In the genomic region with DNA sequence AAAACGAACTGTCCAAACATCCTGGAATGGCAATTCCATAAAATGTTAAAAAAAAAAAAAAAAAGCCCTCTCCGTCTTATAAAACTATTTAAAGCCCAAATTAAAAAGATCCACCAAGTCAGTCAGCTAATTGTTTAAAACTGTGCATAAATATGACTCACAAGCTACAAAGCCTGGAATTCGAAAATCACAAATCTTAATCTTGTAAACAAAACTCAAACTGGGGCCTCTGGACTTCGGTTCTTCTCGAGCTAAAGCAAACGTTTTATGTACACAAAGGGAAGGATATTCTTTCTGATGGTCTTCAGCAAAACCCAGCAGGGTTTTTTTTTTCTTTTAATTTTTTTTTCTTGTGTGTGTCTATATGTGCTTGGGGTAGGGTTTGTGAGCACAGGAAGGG, we compare ENCODE assay signal across 12 mouse cellular contexts. TPM values are rescaled to one million over a fixed set of nuclear protein-coding genes. Genes with fewer than 3 reads are reported as not detected.
A peak's percentile ranks its signal among the peaks of the same experiment; 100 is the strongest.
DNase-seq lines count a peak whose midpoint lies in the region; ATAC-seq and TF ChIP-seq lines count a peak whose summit lies in the region.
"Had no signal": no experiment of that assay in that cellular context is flagged by ENCODE, and none has a peak within 500 bp of the region (broad histone marks: within the 10 kb centered on the region; RNA-seq: fewer than 3 reads in every experiment).

No protein-coding gene starts in this region.

- peak overlapping the region; percentile 98 for H3K27ac ChIP-seq in kidney, embryonic 15.5 days
- peak overlapping the region; percentile 98 for H3K27ac ChIP-seq in brown adipose tissue, adult 24 weeks (replicated peaks; ENCODE audit: low read depth, low read length)
- no peak overlapping the region for H3K27ac ChIP-seq in embryonic fibroblast, embryonic 13.5 days (ENCODE audit: insufficient read depth, low read length)
- peak overlapping the region; percentile 38 for H3K27ac ChIP-seq in liver, embryonic 15.5 days (replicated peaks)
- H3K27ac ChIP-seq: midbrain, embryonic 10.5 days had no signal

- peak overlapping the region; percentile 81 for H3K4me2 ChIP-seq in kidney, embryonic 15.5 days
- peak overlapping the region; percentile 72 for H3K4me2 ChIP-seq in liver, embryonic 15.5 days

- TF ChIP-seq CTCF in embryonic fibroblast, embryonic 13.5 days (IDR thresholded peaks at IDR 0.05; ENCODE audit: borderline replicate concordance, insufficient read depth, low read length), result no peak

- WGBS in kidney, embryonic 15.5 days, result 48% methylated on average over 6 of the region's 6 CpGs
- WGBS in liver, embryonic 15.5 days (ENCODE audit: insufficient replicate concordance), result 42% methylated on average over 6 of the region's 6 CpGs

- H3K27me3 ChIP-seq in kidney, embryonic 15.5 days, result no peaks in the 10 kb centered on the region
- peaks cover 12% of the 10 kb centered on the region for H3K27me3 ChIP-seq in liver, embryonic 15.5 days

- no peak for TF ChIP-seq POLR2A in embryonic fibroblast, embryonic 13.5 days (IDR thresholded peaks at IDR 0.05; ENCODE audit: low read depth, low read length)

- ATAC-seq in kidney, embryonic 15.5 days (replicated peaks; ENCODE audit: low FRiP score), result no peak
- ATAC-seq in liver, embryonic 15.5 days (ENCODE audit: insufficient read depth), result no peak

- no peaks in the 10 kb centered on the region for H3K9me3 ChIP-seq in kidney, embryonic 15.5 days (replicated peaks)
- no peaks in the 10 kb centered on the region for H3K9me3 ChIP-seq in liver, embryonic 15.5 days (replicated peaks)
- H3K9me3 ChIP-seq: midbrain, embryonic 10.5 days had no signal

- no peaks in the 10 kb centered on the region for H3K36me3 ChIP-seq in kidney, embryonic 15.5 days
- H3K36me3 ChIP-seq in liver, embryonic 15.5 days (replicated peaks), result no peaks in the 10 kb centered on the region
- H3K36me3 ChIP-seq: G1E; midbrain, embryonic 10.5 days had no signal

- H3K4me3 ChIP-seq in kidney, embryonic 15.5 days (replicated peaks), result peak overlapping the region; percentile 89
- H3K4me3 ChIP-seq in brown adipose tissue, adult 24 weeks (ENCODE audit: insufficient read depth, low read depth, low read length), result peak overlapping the region; percentile 99
- H3K4me3 ChIP-seq in embryonic fibroblast, embryonic 13.5 days (ENCODE audit: insufficient read depth, low read length), result peak overlapping the region; percentile 94
- 0 out of 2 replicates have a peak overlapping the region, but pooled peaks have one; percentile 65 for H3K4me3 ChIP-seq in liver, embryonic 15.5 days (replicated peaks)

- DNase-seq in kidney, postnatal 14 days, result no peak
- DNase-seq in frontal cortex, postnatal 25 days (ENCODE audit: low spot score in 2 of 2), result no peak
- no peak for DNase-seq in layer of hippocampus, adult 9-10 months (ENCODE audit: low spot score)
- DNase-seq: adrenal gland, postnatal 36 days; layer of hippocampus, adult 9-11 months; thymus, postnatal 14 days had no signal

- peak overlapping the region; percentile 23; the same call in 1 of the 2 replicates for H3K9ac ChIP-seq in kidney, embryonic 15.5 days
- no peak overlapping the region for H3K9ac ChIP-seq in liver, embryonic 15.5 days

- peaks cover 63% of the 10 kb centered on the region for H3K4me1 ChIP-seq in kidney, embryonic 15.5 days
- H3K4me1 ChIP-seq in brown adipose tissue, adult 24 weeks (ENCODE audit: control insufficient read depth, insufficient read depth, insufficient read length, low read length), result peaks cover 39% of the 10 kb centered on the region
- peaks cover 3% of the 10 kb centered on the region; the same call in 1 of the 2 replicates for H3K4me1 ChIP-seq in embryonic fibroblast, embryonic 13.5 days (ENCODE audit: control insufficient read depth, insufficient read depth, low read length)
- peaks cover 37% of the 10 kb centered on the region for H3K4me1 ChIP-seq in liver, embryonic 15.5 days (replicated peaks)

RNA-seq across cellular contexts. Expression of a gene that starts 2.1 kb away (rescaled TPM):
- polyA plus RNA-seq in kidney, embryonic 15.5 days (2015; fragmentation: Nextera tagmentation; extraction: Ambion mirVana), result 30.8 and 31.5 TPM in 2 replicates
- polyA plus RNA-seq in brown adipose tissue, adult 24 weeks (2012; ENCODE audit: insufficient read depth, insufficient read length, missing spikeins), result 60.5 and 68.8 TPM in 2 replicates
- 91.6 and 117 TPM in 2 replicates for polyA plus RNA-seq in embryonic fibroblast, embryonic 13.5 days (2011; ENCODE audit: insufficient read length, low read depth, missing spikeins)
- polyA plus RNA-seq in liver, embryonic 15.5 days (2015; fragmentation: Nextera tagmentation; extraction: Ambion mirVana), result 6.5 and 6.6 TPM in 2 replicates
- polyA plus RNA-seq: G1E had no signal
